ENCODE assay signal across 18 mouse cellular contexts in genomic region chr1:51107299-51107698, GRCm38 (mm10).
DNase-seq lines count a peak whose midpoint lies in the region; ATAC-seq and TF ChIP-seq lines count a peak whose summit lies in the region.
"Had no signal": no experiment of that assay in that cellular context is flagged by ENCODE, and none has a peak within 500 bp of the region (broad histone marks: within the 10 kb centered on the region; RNA-seq: fewer than 3 reads in every experiment).

No protein-coding gene starts in this region.

- H3K36me3 ChIP-seq in liver, embryonic 11.5 days (ENCODE audit: control insufficient read depth, insufficient read depth, low read length), result no peaks in the 10 kb centered on the region
- H3K36me3 ChIP-seq: embryonic facial prominence, embryonic 10.5 days; heart, embryonic 12.5 days; hindbrain, embryonic 15.5 days had no signal

- no peak overlapping the region for H3K9ac ChIP-seq in liver, embryonic 11.5 days (ENCODE audit: low read depth, low read length)
- H3K9ac ChIP-seq: forebrain, embryonic 13.5 days; heart, embryonic 12.5 days; hindbrain, embryonic 15.5 days had no signal

- TF ChIP-seq CTCF in gastrocnemius, adult 2 months (IDR thresholded peaks at IDR 0.05), result no peak

- no peaks in the 10 kb centered on the region for H3K9me3 ChIP-seq in liver, embryonic 11.5 days (ENCODE audit: control insufficient read depth, low read length)
- H3K9me3 ChIP-seq: embryonic facial prominence, embryonic 10.5 days; forebrain, embryonic 13.5 days; heart, embryonic 12.5 days; hindbrain, embryonic 15.5 days had no signal

- no peak overlapping the region for H3K4me2 ChIP-seq in liver, embryonic 11.5 days
- H3K4me2 ChIP-seq: forebrain, embryonic 13.5 days; heart, embryonic 12.5 days; hindbrain, embryonic 15.5 days had no signal

- H3K4me3 ChIP-seq in gastrocnemius, adult 2 months, result no peak overlapping the region
- H3K4me3 ChIP-seq in brown adipose tissue, adult 24 weeks (ENCODE audit: insufficient read depth, low read depth, low read length), result no peak overlapping the region
- H3K4me3 ChIP-seq in liver, embryonic 11.5 days (ENCODE audit: low read depth, low read length), result no peak overlapping the region
- H3K4me3 ChIP-seq: embryonic facial prominence, embryonic 10.5 days; forebrain, embryonic 13.5 days; heart, embryonic 12.5 days; hindbrain, embryonic 15.5 days had no signal

- peak overlapping the region; percentile 64 for H3K27ac ChIP-seq in gastrocnemius, adult 2 months
- H3K27ac ChIP-seq in brown adipose tissue, adult 24 weeks (replicated peaks; ENCODE audit: low read depth, low read length), result peak overlapping the region; percentile 80
- no peak overlapping the region for H3K27ac ChIP-seq in liver, embryonic 11.5 days (ENCODE audit: low read depth, low read length)
- H3K27ac ChIP-seq: embryonic facial prominence, embryonic 10.5 days; forebrain, embryonic 13.5 days; hindbrain, embryonic 15.5 days had no signal

- intact Hi-C loops in gastrocnemius, adult 2 months (cut with DNase I), result no loop called here

- ATAC-seq in liver, embryonic 11.5 days (replicated peaks; ENCODE audit: low FRiP score), result no peak
- no peak for ATAC-seq in CD4-positive, CD25-positive, alpha-beta regulatory T cell, adult 4 months
- ATAC-seq: forebrain, embryonic 13.5 days; inflammation-experienced regulatory T-cells, adult 6 months; intestine, postnatal 0 days had no signal

- 56% methylated on average over 2 of the region's 2 CpGs for WGBS in liver, embryonic 11.5 days

- no peak for DNase-seq in gastrocnemius, adult 2 months
- DNase-seq in gastrocnemius, adult 18-20 months (ENCODE audit: low spot score), result no peak
- peak; percentile 22 for DNase-seq in adipocyte (ENCODE audit: low spot score)
- peak; percentile 49 for DNase-seq in cerebellum, adult 9-11 months
- DNase-seq in liver, embryonic 11.5 days (ENCODE audit: low spot score), result no peak
- DNase-seq: adrenal gland, adult 8-10 months; adrenal gland, postnatal 36 days; gastrocnemius, postnatal 10 days; heart, adult 18-20 months; kidney, adult 8-10 months had no signal

- H3K4me1 ChIP-seq in brown adipose tissue, adult 24 weeks (ENCODE audit: control insufficient read depth, insufficient read depth, insufficient read length, low read length), result peaks cover 12% of the 10 kb centered on the region
- no peaks in the 10 kb centered on the region for H3K4me1 ChIP-seq in liver, embryonic 11.5 days (replicated peaks; ENCODE audit: control insufficient read depth, insufficient read depth, low read length)
- H3K4me1 ChIP-seq: embryonic facial prominence, embryonic 10.5 days; forebrain, embryonic 13.5 days; heart, embryonic 12.5 days; hindbrain, embryonic 15.5 days had no signal

- no peaks in the 10 kb centered on the region for H3K27me3 ChIP-seq in liver, embryonic 11.5 days (replicated peaks; ENCODE audit: control insufficient read depth, insufficient read depth, low read length)
- H3K27me3 ChIP-seq: forebrain, embryonic 13.5 days; heart, embryonic 12.5 days; hindbrain, embryonic 15.5 days had no signal

Comparison
In these comparisons a context has a peak if more than half of its experiments do, and no peak if none do; other contexts are left out.
1. DNase-seq: peak in adipocyte (single experiment) and cerebellum, adult 9-11 months (single experiment); none in gastrocnemius, adult 2 months (single experiment), gastrocnemius, adult 18-20 months (single experiment) and liver, embryonic 11.5 days (single experiment).